Mouse (Mus musculus) hindbrain, postnatal 0 days (tissue): ENCODE results near the gene Atg9a. TPM values are rescaled to one million over a fixed set of nuclear protein-coding genes. Genes with fewer than 3 reads are reported as not detected.

Experiments used
- ATAC-seq: fragments of 200-750 bp; cut with Nextera tagmentation; 2 replicates; pipeline ENCODE4 v1.8.0; 2017; ENCODE audit warnings: mild to moderate bottlenecking, moderate TSS enrichment, moderate library complexity
- DNase-seq: peaks from one replicate; pipeline ENCODE4 v3.0.0-alpha.2; 2015; ENCODE audit warnings: low spot score
- H3K27ac ChIP-seq: fragments of 300-500 bp; sonication (generic); 2 replicates; pipeline ENCODE4 v1.5.1; 2014; ENCODE audit warnings: mild to moderate bottlenecking
- H3K27me3 ChIP-seq: fragments of 300-500 bp; sonication (generic); 2 replicates; pipeline ENCODE4 v1.6.1; 2014; ENCODE audit warnings: low read length, mixed read lengths; ENCODE audit not compliant: insufficient read depth
- H3K36me3 ChIP-seq: fragments of 300-500 bp; sonication (generic); 2 replicates; pipeline ENCODE4 v1.6.1; 2014; ENCODE audit warnings: low read length, mixed read lengths; ENCODE audit not compliant: insufficient read depth
- H3K4me1 ChIP-seq: fragments of 300-500 bp; sonication (generic); 2 replicates; pipeline ENCODE4 v1.6.1; 2014; ENCODE audit warnings: antibody characterized with exemption, low read length, mixed read lengths; ENCODE audit not compliant: insufficient read depth
- H3K4me2 ChIP-seq: fragments of 300-500 bp; sonication (generic); 2 replicates; pipeline ENCODE4 v1.6.1; 2014; ENCODE audit warnings: low read depth, mild to moderate bottlenecking, low read length, moderate library complexity, mixed read lengths
- H3K4me3 ChIP-seq: fragments of 300-500 bp; sonication (generic); 2 replicates; pipeline ENCODE4 v1.5.1; 2014; ENCODE audit warnings: low read length
- H3K9ac ChIP-seq: fragments of 300-500 bp; sonication (generic); replicated peaks from 2 replicates; pipeline ENCODE4 v1.6.1; 2014; ENCODE audit warnings: mild to moderate bottlenecking, low read length, moderate library complexity, mixed read lengths
- H3K9me3 ChIP-seq: fragments of 300-500 bp; sonication (generic); 2 replicates; pipeline ENCODE4 v1.6.1; 2016; ENCODE audit warnings: low read length, mixed read lengths
- CTCF ChIP-seq: IDR thresholded peaks from 2 replicates; pipeline ENCODE4 v1.5.1; 2016; ENCODE audit warnings: antibody characterized with exemption, control low read depth, low read depth
- WGBS: fragments of 180-500 bp; shearing (Covaris S2); extraction: QIAGEN DNeasy Blood & Tissue Kit; methylation state at CpG from one replicate; pipeline ENCODE4 v1.1.7; 2014; 5-methylcytosine and 5-hydroxymethylcytosine counted together
- polyA plus RNA-seq: library from polyadenylated mRNA; unstranded; fragments of >200 nt; fragmentation: Nextera tagmentation; extraction: Ambion mirVana; gene quantifications from 2 replicates; pipeline ENCODE4 v1.2.1, GENCODE M21; 2015
- total RNA-seq: library from RNA; depleted of rRNA; stranded (reverse); fragments of >200 nt; gene quantifications from 2 replicates; pipeline ENCODE4 v1.2.3, GENCODE M21; 2014

Gene Atg9a
- total and polyA plus RNA-seq, 2 experiments from 2014 or later: 62.8 to 132 TPM

DNA sequence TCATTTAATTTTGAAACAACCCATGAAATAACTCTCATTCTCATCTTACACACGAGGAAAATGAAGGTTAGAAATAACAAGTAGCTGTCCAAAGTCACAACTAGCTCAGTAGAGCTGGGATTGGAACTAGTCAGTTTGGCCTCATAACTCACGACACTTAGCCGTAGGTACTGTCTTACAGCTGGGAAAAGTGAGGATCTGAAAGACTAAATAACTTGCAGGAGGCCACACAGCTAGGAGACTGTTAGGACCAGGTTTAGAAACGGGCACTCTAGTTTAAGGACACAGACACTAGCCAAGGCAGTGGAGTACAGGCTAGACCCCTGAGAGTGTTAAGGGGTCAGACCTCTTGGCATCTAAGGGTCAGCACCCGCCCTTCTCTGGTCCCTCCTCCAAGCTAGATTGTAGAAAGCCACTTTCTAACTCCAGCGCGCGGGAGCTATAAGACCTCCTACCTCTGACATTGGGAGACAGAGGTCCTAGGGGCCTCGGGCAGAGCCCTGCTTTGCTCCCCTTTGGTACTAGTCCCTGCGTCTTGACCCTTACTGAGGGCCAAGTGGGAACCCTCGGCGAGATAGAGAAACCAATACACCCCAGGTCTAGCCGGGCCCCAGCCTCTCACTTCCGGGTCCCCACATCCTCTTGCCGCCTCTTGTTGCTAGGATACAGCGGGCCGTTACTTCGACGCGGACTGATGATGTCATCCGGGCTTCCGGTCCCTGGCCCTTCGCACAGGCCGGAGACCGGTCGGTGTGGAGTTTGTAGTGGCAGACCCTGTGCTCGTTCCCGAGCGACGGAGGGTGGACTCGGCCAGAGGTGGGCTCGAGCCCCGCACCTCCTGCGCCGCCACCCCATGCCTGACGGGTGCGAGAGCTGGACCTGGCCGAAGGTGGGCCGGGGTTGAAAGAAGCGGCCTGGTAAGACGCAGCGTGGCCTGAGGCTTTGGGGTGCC lies 18.4 kb upstream of the Atg9a start, which contains the start of the genes Glb1l and Stk16:
TSS of gene Glb1l (minus strand) at position 678 of the 952 bp plus-strand sequence.
TSS of gene Stk16 (plus strand) at position 703 of the 952 bp plus-strand sequence.
- ATAC-seq: peak; percentile 93
- H3K36me3 ChIP-seq: peaks cover 23% of the 10 kb centered on the region
- H3K4me3 ChIP-seq: peak within 1 kb of the TSS; percentile 90
- no peaks in the 10 kb centered on the region for H3K9me3 ChIP-seq
- peak; percentile 98 for DNase-seq
- 4% methylated on average over 42 of the region's 42 CpGs for WGBS
- peak within 1 kb of the TSS; percentile 88 for H3K4me2 ChIP-seq
- peak within 1 kb of the TSS; percentile 65; the same call in 1 of the 2 replicates for H3K27ac ChIP-seq
- no peak for TF ChIP-seq CTCF
- H3K27me3 ChIP-seq: no peaks in the 10 kb centered on the region
- H3K9ac ChIP-seq: peak within 1 kb of the TSS; percentile 83
- H3K4me1 ChIP-seq: peaks cover 20% of the 10 kb centered on the region

DNA sequence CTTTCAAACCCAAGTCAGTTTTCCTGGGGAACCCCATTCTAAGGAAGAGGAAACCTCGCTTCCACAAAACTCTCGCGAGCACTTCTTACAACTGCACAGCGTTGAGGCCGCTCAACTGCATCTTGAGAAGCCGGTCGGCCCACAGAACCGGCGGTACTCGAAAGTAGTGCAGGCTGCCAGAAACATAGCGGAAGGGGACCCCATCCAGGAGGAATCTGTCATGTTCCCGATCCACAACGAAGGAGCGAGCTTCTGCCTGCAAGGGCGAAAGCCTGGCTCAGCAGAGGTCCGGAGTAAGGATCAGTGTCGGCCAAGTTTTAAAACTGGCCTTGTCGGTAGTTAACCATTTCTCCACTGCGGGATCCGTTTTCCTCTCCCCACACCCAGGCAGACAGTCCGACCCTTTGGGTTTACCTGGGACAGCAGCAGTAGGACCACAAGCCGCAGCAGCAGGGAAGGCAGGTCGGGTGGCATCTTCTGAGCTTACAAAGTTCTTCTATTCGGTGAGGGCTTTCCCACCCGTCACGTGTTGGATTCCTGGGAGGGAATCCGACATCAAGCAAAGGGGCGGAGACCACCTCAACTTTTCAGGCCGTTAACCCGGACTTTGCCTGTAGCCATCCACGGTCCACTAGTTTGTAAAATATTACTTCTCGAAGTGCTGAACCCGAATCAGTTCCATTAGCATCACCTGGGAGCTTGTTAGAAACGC lies 17.1 kb upstream of the Atg9a start:
- H3K9ac ChIP-seq: peak overlapping the region; percentile 33

GRCm38 (mm10) chr1:75201236-75201635 lies 9.2 kb upstream of the Atg9a start:
- Histone ChIP-seq H3K9me3 (no peaks in the 10 kb centered on the region), H3K4me1 (no peaks in the 10 kb centered on the region), H3K9ac (no peak overlapping the region), H3K4me2 (no peak overlapping the region), H3K36me3 (peaks cover 34% of the 10 kb centered on the region), H3K27ac (no peak overlapping the region), H3K27me3 (no peaks in the 10 kb centered on the region), H3K4me3 (no peak overlapping the region)
- WGBS: 91% methylated on average over 1 of the region's 1 CpGs
- DNase-seq (no peak), ATAC-seq (no peak)
- no peak for TF ChIP-seq CTCF

More for the DNA sequence above, 17.1 kb upstream of the Atg9a start:
- Histone ChIP-seq H3K4me3 (peak overlapping the region; percentile 34), H3K27me3 (no peaks in the 10 kb centered on the region), H3K4me2 (peak overlapping the region; percentile 52), H3K9me3 (no peaks in the 10 kb centered on the region), H3K36me3 (peaks cover 16% of the 10 kb centered on the region), H3K27ac (peak overlapping the region; percentile 45; the same call in 1 of the 2 replicates), H3K4me1 (peaks cover 20% of the 10 kb centered on the region)
- DNase-seq (peak; percentile 34), ATAC-seq (no peak)
- 13% methylated on average over 34 of the region's 34 CpGs for WGBS
- no peak for TF ChIP-seq CTCF

- H3K36me3 ChIP-seq: peaks cover 26% of the 10 kb centered on the region; the same call in 1 of the 2 replicates
- TF ChIP-seq CTCF: no peak
- no peaks in the 10 kb centered on the region for H3K9me3 ChIP-seq
- peak overlapping the region; percentile 95 for H3K9ac ChIP-seq
- H3K27me3 ChIP-seq: no peaks in the 10 kb centered on the region
- under 1% methylated on average over 19 of the region's 19 CpGs for WGBS
- peak overlapping the region; percentile 86 for H3K27ac ChIP-seq
- ATAC-seq (no peak), DNase-seq (peak; percentile 25)
- H3K4me2 ChIP-seq: peak overlapping the region; percentile 99
- H3K4me1 ChIP-seq: peaks cover 12% of the 10 kb centered on the region
- peak overlapping the region; percentile 84 for H3K4me3 ChIP-seq
Observed at GRCm38 (mm10) chr1:75192452-75192851, 456 bp upstream of the Atg9a start.

DNA sequence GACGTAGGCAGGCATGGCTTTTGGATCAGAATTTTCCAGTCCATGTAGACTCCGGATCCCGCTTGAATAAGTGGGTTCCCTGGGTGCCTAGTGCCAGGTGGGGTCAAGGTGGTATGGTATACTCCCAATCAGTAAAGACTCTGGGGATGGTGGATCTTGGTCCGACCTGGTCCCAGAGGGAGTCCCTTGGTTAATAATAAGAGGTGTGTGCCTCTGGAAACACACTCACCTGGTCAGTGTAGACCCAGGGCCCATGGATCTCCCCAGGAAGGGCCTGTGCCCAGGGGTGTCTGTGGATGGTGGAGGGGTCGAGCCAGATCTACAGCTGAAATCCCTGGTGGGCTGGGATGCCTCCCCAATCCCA lies 756 bp downstream of the Atg9a start:
- H3K36me3 ChIP-seq: peaks cover 27% of the 10 kb centered on the region; the same call in 1 of the 2 replicates
- DNase-seq (no peak), ATAC-seq (no peak)
- H3K27me3 ChIP-seq: no peaks in the 10 kb centered on the region
- no peak for TF ChIP-seq CTCF
- H3K4me2 ChIP-seq: peak overlapping the region; percentile 99
- peak overlapping the region; percentile 96 for H3K27ac ChIP-seq
- no peaks in the 10 kb centered on the region for H3K9me3 ChIP-seq
- peak overlapping the region; percentile 84 for H3K4me3 ChIP-seq
- 44% methylated on average over 5 of the region's 5 CpGs for WGBS
- H3K4me1 ChIP-seq: peaks cover 12% of the 10 kb centered on the region
- peak overlapping the region; percentile 95 for H3K9ac ChIP-seq

DNA sequence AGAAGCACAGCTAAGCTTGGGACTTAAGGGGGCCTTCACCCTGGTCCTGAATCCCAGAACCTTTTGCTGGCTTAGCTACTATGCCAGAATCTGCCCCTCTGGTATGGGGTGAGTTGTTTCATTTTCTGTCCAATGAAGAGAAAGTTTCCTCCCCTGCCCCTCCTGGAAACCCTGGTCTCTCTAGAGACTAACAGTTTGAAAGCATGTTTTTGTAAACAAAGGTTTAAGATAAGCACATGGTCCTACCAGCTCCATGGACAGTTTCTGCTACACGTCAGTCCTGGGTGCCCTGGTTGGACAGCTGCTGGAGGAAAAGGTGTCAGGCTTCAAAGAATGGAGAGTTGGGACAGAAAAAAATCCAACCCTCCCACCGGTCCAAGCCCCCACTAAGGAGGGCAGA lies 1.4 kb downstream of the Atg9a start:
- peak overlapping the region; percentile 95; the same call in 1 of the 2 replicates for H3K9ac ChIP-seq
- no peak overlapping the region for H3K27ac ChIP-seq
- no peaks in the 10 kb centered on the region for H3K9me3 ChIP-seq
- peaks cover 29% of the 10 kb centered on the region; the same call in 1 of the 2 replicates for H3K36me3 ChIP-seq
- no peaks in the 10 kb centered on the region for H3K27me3 ChIP-seq
- DNase-seq (no peak), ATAC-seq (no peak)
- 79% methylated on average over 2 of the region's 2 CpGs for WGBS
- peak overlapping the region; percentile 99 for H3K4me2 ChIP-seq
- H3K4me3 ChIP-seq: no peak overlapping the region
- TF ChIP-seq CTCF: no peak
- H3K4me1 ChIP-seq: peaks cover 12% of the 10 kb centered on the region
